Mouse (Mus musculus) cerebellum, adult 2 months (tissue): Measurements from ENCODE around the gene Clec9a.

Source experiments
- CTCF ChIP-seq: fragments of 200-500 bp; IDR thresholded peaks from 2 replicates; pipeline ENCODE4 v1.5.1; 2011; ENCODE audit warnings: low read depth, mild to moderate bottlenecking, control low read depth, low read length, moderate library complexity, borderline replicate concordance; ENCODE audit not compliant: insufficient read depth
- POLR2A ChIP-seq: fragments of 200-500 bp; IDR thresholded peaks from 2 replicates; pipeline ENCODE4 v1.6.1; 2011; ENCODE audit warnings: low read length, control low read depth, borderline replicate concordance; ENCODE audit not compliant: insufficient read depth

DNA sequence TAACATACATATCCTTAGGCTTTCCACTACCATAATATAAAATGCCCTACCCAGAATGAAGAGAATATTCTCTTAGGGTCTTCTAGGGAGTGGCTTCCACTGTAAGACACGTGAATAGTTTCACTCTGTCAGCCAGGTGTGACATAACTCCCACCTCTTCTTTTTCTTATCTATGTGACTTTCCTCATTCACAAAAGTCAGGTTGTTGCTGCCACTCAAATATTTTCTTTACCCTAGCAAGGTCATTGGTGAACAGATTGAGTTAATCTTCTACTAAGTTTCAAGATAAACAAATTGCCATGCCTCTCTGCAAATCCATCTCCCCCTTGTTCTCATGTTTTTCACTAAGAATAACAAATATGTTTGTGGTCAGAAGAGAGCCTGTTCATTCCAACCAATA is 26.9 kb upstream of the Clec9a start:
- TF ChIP-seq CTCF (no peak), POLR2A (no peak)
